Mouse (Mus musculus): ENCODE data around the gene Ccm2.

DNA sequence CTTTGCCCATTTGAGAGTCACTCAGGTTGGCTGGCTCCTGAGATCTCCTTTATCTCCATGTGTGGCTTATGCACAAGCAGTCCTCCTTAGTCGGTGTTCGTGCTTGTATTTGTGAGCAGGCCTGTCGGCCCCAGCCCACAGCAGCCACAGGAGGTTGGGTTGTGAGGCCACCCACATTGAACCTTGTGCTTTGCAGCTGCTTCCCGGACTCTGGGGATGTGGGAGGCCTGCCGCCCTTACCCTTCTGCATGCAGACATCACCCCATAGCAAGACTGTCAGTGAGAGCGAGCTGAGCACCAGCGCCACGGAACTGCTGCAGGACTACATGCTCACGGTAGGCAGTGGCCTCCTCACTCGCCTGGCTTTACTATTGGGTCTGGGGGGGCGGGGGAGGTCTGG is 46.7 kb downstream of the Ccm2 start:
- TF ChIP-seq POLR2A (IDR thresholded peaks at IDR 0.05; ENCODE audit: borderline replicate concordance, extremely low read depth, low read depth, low read length) (no peak), CTCF (IDR thresholded peaks at IDR 0.05; ENCODE audit: insufficient read depth, low read length) (no peak)

Measured in lung, adult 2 months (tissue).